Mouse (Mus musculus): ENCODE data around the gene Zfp704.

- TF ChIP-seq CTCF (IDR thresholded peaks at IDR 0.05; ENCODE audit: low read depth, low read length): no peak
- no peak for TF ChIP-seq GATA1 (IDR thresholded peaks at IDR 0.05; ENCODE audit: borderline replicate concordance, low read length)
- TF ChIP-seq POLR2AphosphoS5 (IDR thresholded peaks at IDR 0.05; ENCODE audit: insufficient replicate concordance, low read depth, low read length): no peak
These were observed 170.1 kb downstream of the Zfp704 start for GRCm38 (mm10) chr3:9439619-9440286.

All from G1E (cell line).